Mouse (Mus musculus) MEL (cell line): ENCODE measurements around the gene Hecw2. TPM values are rescaled to one million over a fixed set of nuclear protein-coding genes. Genes with fewer than 3 reads are reported as not detected.
A peak's percentile ranks its signal among the peaks of the same experiment; 100 is the strongest.

ENCODE experiments used
- DNase-seq: peaks from one replicate; pipeline ENCODE4 v3.0.0; 2011; ENCODE audit warnings: low read depth, low spot score
- H3K27ac ChIP-seq: 2 replicates; pipeline ENCODE4 v1.5.1; 2012; ENCODE audit warnings: low read depth, mild to moderate bottlenecking, control low read depth, low read length, moderate library complexity; ENCODE audit not compliant: control insufficient read depth
- H3K27me3 ChIP-seq, 2 experiments: fragments of 150-350 bp in 1 of 2; sonication (generic) in 1 of 2; 2 replicates each; pipeline ENCODE4 v1.6.1; 2012; ENCODE audit warnings: low read length in 2 of 2, mild to moderate bottlenecking in 2 of 2, improper control_type of control experiment in 1 of 2, moderate library complexity in 1 of 2; ENCODE audit not compliant: insufficient read depth in 2 of 2, control insufficient read depth in 1 of 2
- H3K36me3 ChIP-seq, 2 experiments: 2 replicates each; pipeline ENCODE4 v1.6.1; 2012 to 2014; ENCODE audit warnings: low read length in 2 of 2, improper control_type of control experiment in 1 of 2, inconsistent platforms in 1 of 2, mild to moderate bottlenecking in 1 of 2; ENCODE audit not compliant: insufficient read depth in 2 of 2, control insufficient read depth in 1 of 2
- H3K4me1 ChIP-seq, 2 experiments: fragments of 150-350 bp in 1 of 2; sonication (generic) in 1 of 2; 2 replicates each; pipeline ENCODE4 v1.6.1; 2012; ENCODE audit warnings: low read length in 2 of 2, improper control_type of control experiment in 1 of 2, mild to moderate bottlenecking in 1 of 2; ENCODE audit not compliant: insufficient read depth in 2 of 2, control insufficient read depth in 1 of 2
- H3K4me3 ChIP-seq, 2 experiments: fragments of 150-350 bp in 1 of 2; sonication (generic) in 1 of 2; 2 replicates each; pipeline ENCODE4 v1.5.1; 2012; ENCODE audit warnings: low read depth in 2 of 2, low read length in 2 of 2, mild to moderate bottlenecking in 2 of 2, moderate library complexity in 2 of 2, control low read depth in 1 of 2, improper control_type of control experiment in 1 of 2; ENCODE audit not compliant: control insufficient read depth in 1 of 2, insufficient read depth in 1 of 2
- H3K79me2 ChIP-seq: 2 replicates; pipeline ENCODE4 v1.6.1; 2012; ENCODE audit warnings: mild to moderate bottlenecking, low read length, moderate library complexity; ENCODE audit not compliant: control insufficient read depth, poor library complexity, insufficient read depth
- H3K9ac ChIP-seq: 2 replicates; pipeline ENCODE4 v1.6.1; 2012; ENCODE audit warnings: low read depth, mild to moderate bottlenecking, control low read depth, low read length, moderate library complexity; ENCODE audit not compliant: control insufficient read depth, poor library complexity, severe bottlenecking
- H3K9me3 ChIP-seq: fragments of 150-350 bp; sonication (generic); replicated peaks from 2 replicates; pipeline ENCODE4 v1.6.1; 2012; ENCODE audit warnings: mild to moderate bottlenecking, low read length, improper control_type of control experiment, moderate library complexity; ENCODE audit not compliant: insufficient read depth
- CHD1 ChIP-seq: IDR thresholded peaks from 2 replicates; pipeline ENCODE4 v1.6.1; 2012; ENCODE audit warnings: low read depth, mild to moderate bottlenecking, inconsistent platforms, low read length, improper control_type of control experiment
- CHD2 ChIP-seq: IDR thresholded peaks from 2 replicates; pipeline ENCODE4 v1.6.1; 2011; ENCODE audit warnings: low read length, improper control_type of control experiment
- CTCF ChIP-seq, 3 experiments: IDR thresholded peaks in 2 of 3; conservative IDR thresholded peaks in 1 of 3; 2 replicates each; pipeline ENCODE4 v1.5.1; 2011 to 2012; ENCODE audit warnings: low read length in 3 of 3, low read depth in 2 of 3, mild to moderate bottlenecking in 2 of 3, improper control_type of control experiment in 1 of 3, inconsistent platforms in 1 of 3, mixed read lengths in 1 of 3, moderate library complexity in 1 of 3; ENCODE audit not compliant: control insufficient read depth in 1 of 3, insufficient read depth in 1 of 3, poor library complexity in 1 of 3, severe bottlenecking in 1 of 3
- ELF1 ChIP-seq: IDR thresholded peaks from 2 replicates; pipeline ENCODE4 v1.6.1; 2014; ENCODE audit warnings: low read depth, mild to moderate bottlenecking, inconsistent platforms, low read length, improper control_type of control experiment, moderate library complexity
- MAFK ChIP-seq: IDR thresholded peaks from 2 replicates; pipeline ENCODE4 v1.6.1; 2011; ENCODE audit warnings: low read depth, mild to moderate bottlenecking, low read length, improper control_type of control experiment, borderline replicate concordance
- MAX ChIP-seq: IDR thresholded peaks from 2 replicates; pipeline ENCODE4 v1.6.1; 2011; ENCODE audit warnings: low read length, improper control_type of control experiment
- MAZ ChIP-seq: IDR thresholded peaks from 2 replicates; pipeline ENCODE4 v1.6.1; 2012; ENCODE audit warnings: low read depth, mild to moderate bottlenecking, inconsistent platforms, low read length, improper control_type of control experiment
- MEF2A ChIP-seq: IDR thresholded peaks from 2 replicates; pipeline ENCODE4 v1.6.1; 2014; ENCODE audit warnings: low read depth, mild to moderate bottlenecking, inconsistent platforms, low read length, improper control_type of control experiment; ENCODE audit not compliant: poor library complexity, insufficient replicate concordance, severe bottlenecking; ENCODE audit errors: extremely low read depth
- MYC ChIP-seq: IDR thresholded peaks from 2 replicates; pipeline ENCODE4 v1.6.1; 2011; ENCODE audit warnings: low read depth, mild to moderate bottlenecking, low read length, improper control_type of control experiment, moderate library complexity
- NRF1 ChIP-seq: IDR thresholded peaks from 2 replicates; pipeline ENCODE4 v1.6.1; 2014; ENCODE audit warnings: low read depth, mild to moderate bottlenecking, inconsistent platforms, low read length, improper control_type of control experiment, moderate library complexity; ENCODE audit not compliant: poor library complexity, insufficient read depth, severe bottlenecking
- RAD21 ChIP-seq: IDR thresholded peaks from 2 replicates; pipeline ENCODE4 v1.6.1; 2011; ENCODE audit warnings: mild to moderate bottlenecking, low read depth, low read length, improper control_type of control experiment
- SIN3A ChIP-seq: IDR thresholded peaks from 2 replicates; pipeline ENCODE4 v1.6.1; 2012; ENCODE audit warnings: low read length, improper control_type of control experiment, inconsistent platforms
- SMC3 ChIP-seq: IDR thresholded peaks from 2 replicates; pipeline ENCODE4 v1.6.1; 2011; ENCODE audit warnings: low read depth, low read length, improper control_type of control experiment
- TAL1 ChIP-seq: IDR thresholded peaks from 2 replicates; pipeline ENCODE4 v1.6.1; 2012; ENCODE audit warnings: mild to moderate bottlenecking, inconsistent platforms, low read length, moderate library complexity, mixed read lengths
- TBP ChIP-seq: IDR thresholded peaks from 2 replicates; pipeline ENCODE4 v1.8.0; 2011; ENCODE audit warnings: low read depth, low read length, improper control_type of control experiment
- USF1 ChIP-seq: IDR thresholded peaks from 2 replicates; pipeline ENCODE4 v1.6.1; 2014; ENCODE audit warnings: low read depth, mild to moderate bottlenecking, inconsistent platforms, low read length, improper control_type of control experiment, moderate library complexity
- USF2 ChIP-seq, 2 experiments: IDR thresholded peaks; 2 replicates each; pipeline ENCODE4 v1.6.1; 2011 to 2012; ENCODE audit warnings: improper control_type of control experiment in 2 of 2, low read length in 2 of 2, borderline replicate concordance in 1 of 2, inconsistent platforms in 1 of 2, low read depth in 1 of 2, mild to moderate bottlenecking in 1 of 2; ENCODE audit not compliant: insufficient read depth in 1 of 2
- ZC3H11A ChIP-seq: IDR thresholded peaks from 2 replicates; pipeline ENCODE4 v1.6.1; 2012; ENCODE audit warnings: low read depth, mild to moderate bottlenecking, inconsistent platforms, low read length, improper control_type of control experiment
- ZKSCAN1 ChIP-seq: IDR thresholded peaks from 2 replicates; pipeline ENCODE4 v1.6.1; 2012; ENCODE audit warnings: low read depth, mild to moderate bottlenecking, inconsistent platforms, low read length, improper control_type of control experiment, moderate library complexity
- ZNF384 ChIP-seq: IDR thresholded peaks from 2 replicates; pipeline ENCODE4 v1.6.1; 2012; ENCODE audit warnings: low read depth, mild to moderate bottlenecking, inconsistent platforms, low read length, improper control_type of control experiment
- polyA plus RNA-seq, 2 experiments: library from polyadenylated mRNA; stranded (reverse) in 1 of 2; unstranded in 1 of 2; fragments of >175 nt in 1 of 2; fragments of >200 nt in 1 of 2; gene quantifications; 2 replicates each; pipeline versions ENCODE4 v1.2.1 to v1.2.4; 2012; ENCODE audit warnings: low replicate concordance in 2 of 2, low read depth in 1 of 2; ENCODE audit not compliant: insufficient read length in 2 of 2, insufficient read depth in 1 of 2, missing spikeins in 1 of 2
- total RNA-seq: library from RNA; depleted of rRNA; stranded (reverse); fragments of 300-350 nt; gene quantifications from 2 replicates; pipeline ENCODE4 v1.2.3, GENCODE M21; 2012

Hecw2 gene
- total and polyA plus RNA-seq, 3 experiments = not detected

DNA sequence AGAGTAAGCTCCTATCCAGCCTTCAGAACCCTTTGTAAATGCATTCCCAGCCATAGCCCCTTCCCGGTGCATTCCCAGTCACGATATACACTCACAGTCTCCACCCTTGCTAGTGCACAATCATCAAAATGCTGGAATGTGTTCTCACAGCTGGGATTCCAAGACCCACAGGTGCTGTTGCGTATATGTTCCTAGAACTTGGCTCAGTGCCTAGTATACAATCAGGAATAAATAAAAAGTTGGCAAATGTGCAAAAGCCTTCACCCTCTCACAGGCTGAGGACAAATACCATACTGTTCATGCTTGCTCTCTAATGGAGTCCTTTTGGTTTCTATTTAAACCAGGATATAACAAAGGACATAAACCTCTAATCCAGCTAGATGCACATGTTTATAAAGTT is 283.1 kb downstream of the Hecw2 start:
- no peak overlapping the region for H3K4me3 ChIP-seq
- no peaks in the 10 kb centered on the region; a peak in 1 of 4 replicates for H3K27me3 ChIP-seq
- no peaks in the 10 kb centered on the region for H3K9me3 ChIP-seq
- no peaks in the 10 kb centered on the region for H3K36me3 ChIP-seq
- no peak for TF ChIP-seq MYC
- no peaks in the 10 kb centered on the region for H3K4me1 ChIP-seq
- no peaks in the 10 kb centered on the region for H3K79me2 ChIP-seq
- no peak overlapping the region for H3K9ac ChIP-seq
- DNase-seq = no peak
- no peak overlapping the region for H3K27ac ChIP-seq

DNA sequence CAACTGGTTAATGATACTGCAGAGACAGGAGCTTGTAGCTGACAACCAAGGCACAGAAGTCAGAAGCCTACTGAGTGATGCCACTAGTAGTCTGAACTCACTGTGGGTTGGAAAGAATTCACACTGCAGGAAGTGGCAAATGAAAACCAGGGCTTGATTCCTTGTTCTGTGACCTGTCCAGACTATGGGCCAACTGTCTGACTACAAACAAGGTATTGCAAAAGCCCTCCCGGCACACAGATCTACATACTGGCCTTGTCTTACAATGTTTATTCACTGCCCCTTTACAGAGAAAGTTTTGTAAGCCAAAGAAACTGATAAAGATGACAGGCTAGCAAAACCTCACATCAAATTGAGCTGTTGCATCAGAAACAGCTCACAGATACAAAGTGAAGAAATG is 284.7 kb downstream of the Hecw2 start:
- no peak for TF ChIP-seq ZKSCAN1
- no peak for TF ChIP-seq CTCF (IDR thresholded peaks at IDR 0.05 in 2 of 3, conservative IDR thresholded peaks at IDR 0.05 in 1 of 3; ENCODE audit: control insufficient read depth in 1 of 3, insufficient read depth in 1 of 3, low read depth in 2 of 3, low read length in 3 of 3, poor library complexity in 1 of 3, severe bottlenecking in 1 of 3)
- no peak for TF ChIP-seq CHD1
- no peak for TF ChIP-seq ZNF384
- TF ChIP-seq ELF1 = no peak
- no peak for TF ChIP-seq USF2 (IDR thresholded peaks at IDR 0.05; ENCODE audit: borderline replicate concordance in 1 of 2, insufficient read depth in 1 of 2, low read depth in 1 of 2, low read length in 2 of 2)
- TF ChIP-seq USF1 = no peak
- TF ChIP-seq MEF2A = no peak
- no peak for TF ChIP-seq CHD2
- TF ChIP-seq SIN3A = no peak
- no peak for TF ChIP-seq MAZ
- TF ChIP-seq TAL1 = no peak
- no peak for TF ChIP-seq MAFK

GRCm38 (mm10) chr1:53909118-53909517 is 285.9 kb downstream of the Hecw2 start:
- H3K4me3 ChIP-seq = no peak overlapping the region
- peak; percentile 52 for DNase-seq
- TF ChIP-seq SMC3 (peak; percentile 74), CTCF (IDR thresholded peaks at IDR 0.05 in 2 of 3, conservative IDR thresholded peaks at IDR 0.05 in 1 of 3; ENCODE audit: control insufficient read depth in 1 of 3, insufficient read depth in 1 of 3, low read depth in 2 of 3, low read length in 3 of 3, poor library complexity in 1 of 3, severe bottlenecking in 1 of 3) (peak in 2 of 3 experiments; percentile 62 to 67; a peak in 4 of 6 replicates), MAFK (no peak), RAD21 (peak; percentile 65), ZC3H11A (peak; percentile 55), TAL1 (no peak), NRF1 (no peak), TBP (no peak), MAX (no peak)
- no peaks in the 10 kb centered on the region for H3K4me1 ChIP-seq
- no peaks in the 10 kb centered on the region; a peak in 1 of 4 replicates for H3K27me3 ChIP-seq
- no peaks in the 10 kb centered on the region for H3K79me2 ChIP-seq
- no peak overlapping the region for H3K9ac ChIP-seq
- no peak overlapping the region for H3K27ac ChIP-seq
- H3K36me3 ChIP-seq = no peaks in the 10 kb centered on the region
- H3K9me3 ChIP-seq = no peaks in the 10 kb centered on the region

More for the DNA sequence above, 284.7 kb downstream of the Hecw2 start:
- Histone ChIP-seq H3K4me1 (no peaks in the 10 kb centered on the region), H3K9ac (no peak overlapping the region), H3K27me3 (no peaks in the 10 kb centered on the region; a peak in 1 of 4 replicates), H3K27ac (no peak overlapping the region), H3K79me2 (no peaks in the 10 kb centered on the region), H3K9me3 (no peaks in the 10 kb centered on the region), H3K4me3 (no peak overlapping the region), H3K36me3 (no peaks in the 10 kb centered on the region)
- no peak for DNase-seq
